Mouse (Mus musculus) liver, adult 2 months (tissue): ENCODE data around the gene Sco1.

ENCODE experiments used
- CTCF ChIP-seq: fragments of 200-500 bp; IDR thresholded peaks from 2 replicates; pipeline ENCODE4 v1.5.1; 2011; ENCODE audit warnings: low read depth, low read length, control low read depth
- POLR2A ChIP-seq: fragments of 200-500 bp; IDR thresholded peaks from 2 replicates; pipeline ENCODE4 v1.6.1; 2011; ENCODE audit warnings: low read length, control low read depth; ENCODE audit not compliant: insufficient read depth; ENCODE audit errors: extremely low read depth

- no peak for TF ChIP-seq POLR2A
- no peak for TF ChIP-seq CTCF
Measured at GRCm38 (mm10) chr11:67036892-67037291, 15.6 kb upstream of the Sco1 start.
